Mouse (Mus musculus) midbrain, embryonic 16.5 days (tissue): Measurements from ENCODE around the gene Coq6. TPM values are rescaled to one million over a fixed set of nuclear protein-coding genes. Genes with fewer than 3 reads are reported as not detected.

Experiments
- ATAC-seq: fragments of 200-750 bp; cut with Nextera tagmentation; 2 replicates; pipeline ENCODE4 v1.8.0; 2017; ENCODE audit warnings: moderate TSS enrichment
- H3K27ac ChIP-seq: fragments of 300-500 bp; sonication (generic); 2 replicates; pipeline ENCODE4 v1.5.1; 2014; ENCODE audit warnings: mild to moderate bottlenecking, low read length, mixed read lengths
- H3K27me3 ChIP-seq: fragments of 300-500 bp; sonication (generic); 2 replicates; pipeline ENCODE4 v1.6.1; 2014; ENCODE audit warnings: low read depth, low read length, mixed read lengths; ENCODE audit not compliant: control insufficient read depth, insufficient read depth
- H3K36me3 ChIP-seq: fragments of 300-500 bp; sonication (generic); 2 replicates; pipeline ENCODE4 v1.6.1; 2014; ENCODE audit warnings: mild to moderate bottlenecking, low read length, moderate library complexity, mixed read lengths; ENCODE audit not compliant: control insufficient read depth, insufficient read depth
- H3K4me1 ChIP-seq: fragments of 300-500 bp; sonication (generic); 2 replicates; pipeline ENCODE4 v1.6.1; 2014; ENCODE audit warnings: mild to moderate bottlenecking, low read length, mixed read lengths; ENCODE audit not compliant: control insufficient read depth, insufficient read depth
- H3K4me2 ChIP-seq: fragments of 300-500 bp; sonication (generic); 2 replicates; pipeline ENCODE4 v1.6.1; 2014; ENCODE audit warnings: mild to moderate bottlenecking, low read length, mixed read lengths
- H3K4me3 ChIP-seq: fragments of 300-500 bp; sonication (generic); 2 replicates; pipeline ENCODE4 v1.5.1; 2014; ENCODE audit warnings: low read depth, mild to moderate bottlenecking, low read length, moderate library complexity, mixed read lengths
- H3K9ac ChIP-seq: fragments of 300-500 bp; sonication (generic); 2 replicates; pipeline ENCODE4 v1.6.1; 2014; ENCODE audit warnings: low read depth, low read length, mixed read lengths
- H3K9me3 ChIP-seq: fragments of 300-500 bp; sonication (generic); replicated peaks from 2 replicates; pipeline ENCODE4 v1.6.1; 2014; ENCODE audit warnings: mild to moderate bottlenecking, low read length, mixed read lengths; ENCODE audit not compliant: control insufficient read depth, poor library complexity, severe bottlenecking
- WGBS: fragments of 180-500 bp; shearing (Covaris S2); extraction: QIAGEN DNeasy Blood & Tissue Kit; methylation state at CpG from one replicate; pipeline ENCODE4 v1.1.7; 2014; 5-methylcytosine and 5-hydroxymethylcytosine counted together
- polyA plus RNA-seq: library from polyadenylated mRNA; unstranded; fragments of >200 nt; fragmentation: Nextera tagmentation; extraction: Ambion mirVana; gene quantifications from 2 replicates; pipeline ENCODE4 v1.2.1, GENCODE M21; 2015

The Coq6 gene
- polyA plus RNA-seq, 1 experiment from 2014 or later: 40.7 TPM

- Histone ChIP-seq H3K36me3 (peaks cover 5% of the 10 kb centered on the region; the same call in 1 of the 2 replicates), H3K4me3 (no peak overlapping the region), H3K4me2 (no peak overlapping the region), H3K9me3 (no peaks in the 10 kb centered on the region), H3K27me3 (no peaks in the 10 kb centered on the region), H3K9ac (no peak overlapping the region), H3K4me1 (no peaks in the 10 kb centered on the region), H3K27ac (no peak overlapping the region)
- WGBS: 74% methylated on average over 14 of the region's 14 CpGs
- ATAC-seq: no peak
Measured at GRCm38 (mm10) chr12:84388774-84389400, 27.4 kb downstream of the Coq6 start.

- Histone ChIP-seq H3K27me3 (no peaks in the 10 kb centered on the region), H3K9ac (no peak overlapping the region), H3K4me3 (no peak overlapping the region), H3K27ac (no peak overlapping the region), H3K4me2 (no peak overlapping the region), H3K9me3 (no peaks in the 10 kb centered on the region), H3K4me1 (no peaks in the 10 kb centered on the region), H3K36me3 (peaks cover 5% of the 10 kb centered on the region; the same call in 1 of the 2 replicates)
- no peak for ATAC-seq
- 88% methylated on average over 6 of the region's 6 CpGs for WGBS
Measured at GRCm38 (mm10) chr12:84390336-84390735, 28.9 kb downstream of the Coq6 start.

- ATAC-seq: no peak
- H3K4me2 ChIP-seq: no peak overlapping the region
- no peak overlapping the region for H3K9ac ChIP-seq
- H3K36me3 ChIP-seq: peaks cover 5% of the 10 kb centered on the region; the same call in 1 of the 2 replicates
- no peaks in the 10 kb centered on the region for H3K27me3 ChIP-seq
- no peaks in the 10 kb centered on the region for H3K9me3 ChIP-seq
- H3K27ac ChIP-seq: no peak overlapping the region
- no peak overlapping the region for H3K4me3 ChIP-seq
- no peaks in the 10 kb centered on the region for H3K4me1 ChIP-seq
- WGBS: 99% methylated on average over 4 of the region's 4 CpGs
Measured at GRCm38 (mm10) chr12:84392681-84393080, 31.2 kb downstream of the Coq6 start.

GRCm38 (mm10) chr12:84393847-84394246 lies 32.4 kb downstream of the Coq6 start:
- Histone ChIP-seq H3K4me2 (no peak overlapping the region), H3K36me3 (0 out of 2 replicates have a peak, but pooled peaks cover 5% of the 10 kb centered on the region), H3K4me1 (no peaks in the 10 kb centered on the region), H3K9ac (no peak overlapping the region), H3K4me3 (no peak overlapping the region), H3K9me3 (no peaks in the 10 kb centered on the region), H3K27me3 (no peaks in the 10 kb centered on the region), H3K27ac (no peak overlapping the region)
- ATAC-seq: no peak
- WGBS: 92% methylated on average over 5 of the region's 5 CpGs

GRCm38 (mm10) chr12:84396947-84397679 lies 35.7 kb downstream of the Coq6 start:
- Histone ChIP-seq H3K9ac (no peak overlapping the region), H3K4me3 (no peak overlapping the region), H3K4me2 (no peak overlapping the region), H3K9me3 (no peaks in the 10 kb centered on the region), H3K4me1 (no peaks in the 10 kb centered on the region), H3K27me3 (no peaks in the 10 kb centered on the region), H3K36me3 (0 out of 2 replicates have a peak, but pooled peaks cover 4% of the 10 kb centered on the region), H3K27ac (no peak overlapping the region)
- 88% methylated on average over 14 of the region's 14 CpGs for WGBS
- ATAC-seq: no peak

- no peak for ATAC-seq
- Histone ChIP-seq H3K4me2 (no peak overlapping the region), H3K27me3 (no peaks in the 10 kb centered on the region), H3K27ac (no peak overlapping the region), H3K9ac (no peak overlapping the region), H3K4me3 (no peak overlapping the region), H3K9me3 (no peaks in the 10 kb centered on the region), H3K36me3 (0 out of 2 replicates have a peak, but pooled peaks cover 2% of the 10 kb centered on the region), H3K4me1 (no peaks in the 10 kb centered on the region)
Measured at GRCm38 (mm10) chr12:84397685-84398084, 36.2 kb downstream of the Coq6 start.

- no peak for ATAC-seq
- Histone ChIP-seq H3K36me3 (no peaks in the 10 kb centered on the region), H3K4me2 (no peak overlapping the region), H3K9me3 (no peaks in the 10 kb centered on the region), H3K27ac (no peak overlapping the region), H3K4me3 (no peak overlapping the region), H3K27me3 (no peaks in the 10 kb centered on the region), H3K4me1 (no peaks in the 10 kb centered on the region), H3K9ac (no peak overlapping the region)
- 89% methylated on average over 5 of the region's 5 CpGs for WGBS
Measured at GRCm38 (mm10) chr12:84398629-84399028, 37.2 kb downstream of the Coq6 start.

- Histone ChIP-seq H3K27ac (no peak overlapping the region), H3K27me3 (no peaks in the 10 kb centered on the region), H3K9ac (no peak overlapping the region), H3K4me1 (no peaks in the 10 kb centered on the region), H3K4me3 (no peak overlapping the region), H3K9me3 (no peaks in the 10 kb centered on the region), H3K36me3 (no peaks in the 10 kb centered on the region), H3K4me2 (no peak overlapping the region)
- 85% methylated on average over 9 of the region's 9 CpGs for WGBS
- ATAC-seq: no peak
Measured at GRCm38 (mm10) chr12:84399135-84399534, 37.7 kb downstream of the Coq6 start.

- Histone ChIP-seq H3K9ac (no peak overlapping the region), H3K4me2 (no peak overlapping the region), H3K36me3 (no peaks in the 10 kb centered on the region), H3K9me3 (no peaks in the 10 kb centered on the region), H3K27me3 (no peaks in the 10 kb centered on the region), H3K27ac (no peak overlapping the region), H3K4me3 (no peak overlapping the region), H3K4me1 (no peaks in the 10 kb centered on the region)
- WGBS: 82% methylated on average over 9 of the region's 9 CpGs
- ATAC-seq: no peak
Measured at GRCm38 (mm10) chr12:84399663-84400062, 38.2 kb downstream of the Coq6 start.
